Mouse (Mus musculus): Measurements from ENCODE around the gene Krt88. TPM values are rescaled to one million over a fixed set of nuclear protein-coding genes. Genes with fewer than 3 reads are reported as not detected.

The Krt88 gene
- polyA plus RNA-seq, 1 experiment from 2014 or later = not detected

GRCm38 (mm10) chr15:101446572-101446971 lies 972 bp upstream of the Krt88 start:
- Histone ChIP-seq H3K4me3 (no peak overlapping the region), H3K27ac (replicated peaks) (no peak overlapping the region), H3K9me3 (no peaks in the 10 kb centered on the region), H3K9ac (no peak overlapping the region), H3K4me2 (no peak overlapping the region), H3K36me3 (no peaks in the 10 kb centered on the region), H3K4me1 (replicated peaks) (no peaks in the 10 kb centered on the region), H3K27me3 (no peaks in the 10 kb centered on the region)
- ATAC-seq (ENCODE audit: low read depth) = no peak
- WGBS = 76% methylated on average over 11 of the region's 11 CpGs

GRCm38 (mm10) chr15:101453093-101453736 lies 5.7 kb downstream of the Krt88 start:
- no peak; the same call in 1 of the 2 replicates for ATAC-seq (ENCODE audit: low read depth)

GRCm38 (mm10) chr15:101454774-101455173 lies 7.2 kb downstream of the Krt88 start:
- Histone ChIP-seq H3K9ac (no peak overlapping the region), H3K9me3 (peaks cover 3% of the 10 kb centered on the region; the same call in 1 of the 2 replicates), H3K4me2 (no peak overlapping the region), H3K27ac (replicated peaks) (no peak overlapping the region), H3K36me3 (no peaks in the 10 kb centered on the region), H3K27me3 (no peaks in the 10 kb centered on the region), H3K4me1 (replicated peaks) (peaks cover 14% of the 10 kb centered on the region; the same call in 1 of the 2 replicates), H3K4me3 (no peak overlapping the region)
- WGBS = 87% methylated on average over 8 of the region's 8 CpGs
- no peak for ATAC-seq (ENCODE audit: low read depth)

More at GRCm38 (mm10) chr15:101453093-101453736, 5.7 kb downstream of the Krt88 start:
- H3K4me2 ChIP-seq = no peak overlapping the region
- no peak overlapping the region for H3K9ac ChIP-seq
- 6% methylated on average over 13 of the region's 13 CpGs for WGBS
- no peaks in the 10 kb centered on the region for H3K27me3 ChIP-seq
- H3K4me3 ChIP-seq = no peak overlapping the region
- peaks cover 3% of the 10 kb centered on the region; the same call in 1 of the 2 replicates for H3K9me3 ChIP-seq
- peaks cover 8% of the 10 kb centered on the region; the same call in 1 of the 2 replicates for H3K4me1 ChIP-seq (replicated peaks)
- no peaks in the 10 kb centered on the region for H3K36me3 ChIP-seq
- no peak overlapping the region for H3K27ac ChIP-seq (replicated peaks)

GRCm38 (mm10) chr15:101455292-101455691 lies 7.7 kb downstream of the Krt88 start:
- WGBS = 89% methylated on average over 2 of the region's 2 CpGs
- H3K36me3 ChIP-seq = no peaks in the 10 kb centered on the region
- H3K9me3 ChIP-seq = peaks cover 3% of the 10 kb centered on the region; the same call in 1 of the 2 replicates

GRCm38 (mm10) chr15:101455891-101456290 lies 8.3 kb downstream of the Krt88 start:
- Histone ChIP-seq H3K4me3 (no peak overlapping the region), H3K9ac (no peak overlapping the region), H3K4me1 (replicated peaks) (peaks cover 14% of the 10 kb centered on the region; the same call in 1 of the 2 replicates), H3K27ac (replicated peaks) (no peak overlapping the region), H3K4me2 (no peak overlapping the region), H3K9me3 (peaks cover 3% of the 10 kb centered on the region; the same call in 1 of the 2 replicates), H3K36me3 (no peaks in the 10 kb centered on the region), H3K27me3 (no peaks in the 10 kb centered on the region)
- ATAC-seq (ENCODE audit: low read depth) = no peak
- 93% methylated on average over 6 of the region's 6 CpGs for WGBS

More at GRCm38 (mm10) chr15:101455292-101455691, 7.7 kb downstream of the Krt88 start:
- no peaks in the 10 kb centered on the region for H3K27me3 ChIP-seq
- ATAC-seq (ENCODE audit: low read depth) = no peak
- no peak overlapping the region for H3K9ac ChIP-seq
- no peak overlapping the region for H3K4me2 ChIP-seq
- H3K4me1 ChIP-seq (replicated peaks) = peaks cover 14% of the 10 kb centered on the region; the same call in 1 of the 2 replicates
- no peak overlapping the region for H3K27ac ChIP-seq (replicated peaks)
- no peak overlapping the region for H3K4me3 ChIP-seq

GRCm38 (mm10) chr15:101458361-101458930 lies 10.9 kb downstream of the Krt88 start:
- no peaks in the 10 kb centered on the region for H3K36me3 ChIP-seq
- no peak overlapping the region for H3K27ac ChIP-seq (replicated peaks)
- no peak overlapping the region; the same call in 1 of the 2 replicates for H3K9ac ChIP-seq
- H3K4me2 ChIP-seq = no peak overlapping the region
- 50% methylated on average over 16 of the region's 16 CpGs for WGBS
- ATAC-seq (ENCODE audit: low read depth) = no peak
- H3K4me1 ChIP-seq (replicated peaks) = peaks cover 11% of the 10 kb centered on the region; the same call in 1 of the 2 replicates
- H3K27me3 ChIP-seq = no peaks in the 10 kb centered on the region
- H3K4me3 ChIP-seq = no peak overlapping the region
- H3K9me3 ChIP-seq = peaks cover 3% of the 10 kb centered on the region; the same call in 1 of the 2 replicates

GRCm38 (mm10) chr15:101459283-101459682 lies 11.7 kb downstream of the Krt88 start:
- Histone ChIP-seq H3K4me1 (replicated peaks) (peaks cover 9% of the 10 kb centered on the region; the same call in 1 of the 2 replicates), H3K9me3 (peaks cover 3% of the 10 kb centered on the region; the same call in 1 of the 2 replicates), H3K9ac (no peak overlapping the region), H3K4me3 (no peak overlapping the region), H3K27me3 (no peaks in the 10 kb centered on the region), H3K36me3 (no peaks in the 10 kb centered on the region), H3K4me2 (no peak overlapping the region), H3K27ac (replicated peaks) (no peak overlapping the region)
- WGBS = 78% methylated on average over 14 of the region's 14 CpGs
- ATAC-seq (ENCODE audit: low read depth) = no peak

GRCm38 (mm10) chr15:101463651-101464050 lies 16.1 kb downstream of the Krt88 start, which contains the start of gene Krt81:
Gene Krt81 (minus strand): TSS chr15:101463751.
- 78% methylated on average over 13 of the region's 13 CpGs for WGBS
- no peak for ATAC-seq (ENCODE audit: low read depth)

GRCm38 (mm10) chr15:101469093-101469492 lies 21.5 kb downstream of the Krt88 start:
- Histone ChIP-seq H3K9me3 (no peaks in the 10 kb centered on the region), H3K9ac (no peak overlapping the region), H3K27me3 (no peaks in the 10 kb centered on the region), H3K4me1 (replicated peaks) (no peaks in the 10 kb centered on the region), H3K27ac (replicated peaks) (no peak overlapping the region), H3K4me3 (no peak overlapping the region), H3K4me2 (no peak overlapping the region), H3K36me3 (no peaks in the 10 kb centered on the region)
- ATAC-seq (ENCODE audit: low read depth) = no peak
- WGBS = 84% methylated on average over 4 of the region's 4 CpGs

More at GRCm38 (mm10) chr15:101463651-101464050, 16.1 kb downstream of the Krt88 start, which contains the start of gene Krt81:
- no peak within 1 kb of the TSS for H3K4me2 ChIP-seq
- peaks cover 2% of the 10 kb centered on the region; the same call in 1 of the 2 replicates for H3K4me1 ChIP-seq (replicated peaks)
- no peak within 1 kb of the TSS for H3K4me3 ChIP-seq
- H3K27me3 ChIP-seq = no peaks in the 10 kb centered on the region
- H3K9ac ChIP-seq = no peak within 1 kb of the TSS
- H3K27ac ChIP-seq (replicated peaks) = no peak within 1 kb of the TSS
- H3K9me3 ChIP-seq = no peaks in the 10 kb centered on the region
- no peaks in the 10 kb centered on the region for H3K36me3 ChIP-seq

- no peaks in the 10 kb centered on the region for H3K4me1 ChIP-seq (replicated peaks)
- H3K27me3 ChIP-seq = no peaks in the 10 kb centered on the region
- no peaks in the 10 kb centered on the region for H3K9me3 ChIP-seq
- no peak within 1 kb of the TSS for H3K9ac ChIP-seq
- no peak within 1 kb of the TSS for H3K4me3 ChIP-seq
- no peak for ATAC-seq (ENCODE audit: low read depth)
- 28% methylated on average over 10 of the region's 10 CpGs for WGBS
- no peak within 1 kb of the TSS for H3K4me2 ChIP-seq
- H3K27ac ChIP-seq (replicated peaks) = no peak within 1 kb of the TSS
- no peaks in the 10 kb centered on the region for H3K36me3 ChIP-seq
Measured at GRCm38 (mm10) chr15:101472952-101473528, 25.5 kb downstream of the Krt88 start, which contains the start of gene Krt86. Gene Krt86 (plus strand): TSS chr15:101473478.

GRCm38 (mm10) chr15:101479007-101479665 lies 31.6 kb downstream of the Krt88 start:
- 11% methylated on average over 31 of the region's 31 CpGs for WGBS
- peak overlapping the region; percentile 34 for H3K4me3 ChIP-seq
- peak; percentile 65 for ATAC-seq (ENCODE audit: low read depth)
- peak overlapping the region; percentile 68 for H3K9ac ChIP-seq
- no peak overlapping the region for H3K27ac ChIP-seq (replicated peaks)
- H3K9me3 ChIP-seq = no peaks in the 10 kb centered on the region
- 0 out of 2 replicates have a peak, but pooled peaks cover 4% of the 10 kb centered on the region for H3K27me3 ChIP-seq
- H3K4me1 ChIP-seq (replicated peaks) = peaks cover 12% of the 10 kb centered on the region
- peak overlapping the region; percentile 67 for H3K4me2 ChIP-seq
- no peaks in the 10 kb centered on the region for H3K36me3 ChIP-seq

Measured in neural tube, embryonic 13.5 days (tissue).